Mouse (Mus musculus): ENCODE measurements at regions not wholly inside any gene's neighbourhood (a gene's known extent, or its start where the extent isn't known, plus 50 kb on each side); places are given as distances from the start of the nearest gene placed in this dataset.

DNA sequence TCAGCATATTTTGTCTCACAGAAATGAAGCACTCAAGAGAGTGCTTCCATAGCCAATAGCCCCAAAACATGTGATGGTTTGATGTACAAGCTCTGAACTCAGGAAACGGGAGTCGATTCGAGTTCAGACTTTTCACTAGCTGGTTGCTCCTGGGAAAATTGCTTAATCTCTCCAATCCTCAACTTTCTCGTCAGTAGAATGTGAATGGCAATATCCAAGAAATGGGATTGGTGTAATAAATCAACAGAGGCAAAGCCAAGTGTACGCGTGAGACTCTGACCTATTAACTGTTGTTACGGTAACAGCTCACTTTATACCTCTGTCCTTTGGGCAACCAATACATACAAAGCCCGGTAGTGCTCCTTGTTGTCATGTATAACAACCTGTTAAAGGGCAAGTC, 94.6 kb downstream of the Cog6 start:
- no peaks in the 10 kb centered on the region for H3K4me1 ChIP-seq (ENCODE audit: control insufficient read depth, insufficient read depth, low read length)
- H3K79me2 ChIP-seq (replicated peaks; ENCODE audit: control insufficient read depth, insufficient read depth, low read length), result no peaks in the 10 kb centered on the region
- H3K27me3 ChIP-seq (ENCODE audit: control insufficient read depth, insufficient read depth, low read length), result no peaks in the 10 kb centered on the region
- H3K36me3 ChIP-seq (ENCODE audit: control insufficient read depth, insufficient read depth, low read length), result no peaks in the 10 kb centered on the region
- 89% methylated on average over 8 of the region's 8 CpGs for WGBS
- H3K4me3 ChIP-seq, result no peak overlapping the region
- TF ChIP-seq EP300 (IDR thresholded peaks at IDR 0.05; ENCODE audit: insufficient read depth, low read depth, low read length) (no peak), POLR2A (IDR thresholded peaks at IDR 0.05; ENCODE audit: insufficient read depth, low read depth, low read length) (no peak), CTCF (IDR thresholded peaks at IDR 0.05) (no peak)
- H3K27ac ChIP-seq, result no peak overlapping the region
- no peak overlapping the region for H3K9ac ChIP-seq (ENCODE audit: low read depth, low read length)
- DNase-seq, result no peak
- intact Hi-C loops (cut with DNase I), result no loop called here

DNA sequence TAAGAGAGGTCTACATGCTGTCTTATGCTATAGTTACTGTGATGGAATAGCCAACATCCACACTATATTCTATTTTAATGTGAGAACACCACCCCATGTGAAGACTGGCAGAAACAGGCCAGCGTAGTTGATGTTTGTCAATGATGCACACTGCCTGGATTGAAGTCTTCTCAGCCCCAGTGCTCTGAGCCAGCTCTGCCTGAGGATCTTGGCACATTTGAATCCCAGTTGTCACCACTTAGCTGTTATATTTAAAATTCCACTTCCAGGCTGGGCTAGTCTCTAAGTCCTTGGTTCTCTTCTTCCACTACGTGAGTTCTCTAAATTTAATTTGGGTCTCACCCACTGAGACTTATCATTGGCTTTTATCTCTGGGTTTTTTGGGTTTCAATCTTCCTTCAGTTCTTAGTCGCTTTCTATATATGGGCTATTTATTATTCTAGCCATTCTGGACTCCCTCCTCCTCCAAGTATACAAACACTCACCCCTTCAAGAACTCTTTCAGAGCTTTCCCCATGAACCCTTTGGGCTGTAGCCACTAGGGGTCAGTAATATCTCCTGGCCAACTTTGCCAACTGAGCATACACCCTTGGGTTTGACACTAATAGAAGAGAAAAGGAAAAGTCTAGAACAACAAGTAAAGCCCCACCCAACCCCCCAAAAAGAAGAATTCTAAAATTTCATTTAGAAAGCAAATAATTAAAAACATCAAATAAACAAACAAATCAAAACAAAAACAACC, 110.0 kb downstream of the Cog6 start:
- no peaks in the 10 kb centered on the region for H3K36me3 ChIP-seq (ENCODE audit: control insufficient read depth, insufficient read depth, low read length)
- no peak overlapping the region for H3K4me3 ChIP-seq
- H3K4me1 ChIP-seq (ENCODE audit: control insufficient read depth, insufficient read depth, low read length), result no peaks in the 10 kb centered on the region
- 58% methylated on average over 3 of the region's 3 CpGs for WGBS
- no peaks in the 10 kb centered on the region for H3K79me2 ChIP-seq (replicated peaks; ENCODE audit: control insufficient read depth, insufficient read depth, low read length)
- H3K27ac ChIP-seq, result no peak overlapping the region
- H3K27me3 ChIP-seq (ENCODE audit: control insufficient read depth, insufficient read depth, low read length), result no peaks in the 10 kb centered on the region; the same call in 1 of the 2 replicates
- intact Hi-C loops (cut with DNase I), result loop anchor here (5.0 kb wide), 1 partner anchor 70 kb away; no protein-coding TSS in a partner anchor
- no peak overlapping the region for H3K9ac ChIP-seq (ENCODE audit: low read depth, low read length)
- DNase-seq, result no peak
- TF ChIP-seq POLR2A (IDR thresholded peaks at IDR 0.05; ENCODE audit: insufficient read depth, low read depth, low read length), result no peak
- TF ChIP-seq CTCF (IDR thresholded peaks at IDR 0.05), result peak; percentile 73
- TF ChIP-seq EP300 (IDR thresholded peaks at IDR 0.05; ENCODE audit: insufficient read depth, low read depth, low read length), result no peak

DNA sequence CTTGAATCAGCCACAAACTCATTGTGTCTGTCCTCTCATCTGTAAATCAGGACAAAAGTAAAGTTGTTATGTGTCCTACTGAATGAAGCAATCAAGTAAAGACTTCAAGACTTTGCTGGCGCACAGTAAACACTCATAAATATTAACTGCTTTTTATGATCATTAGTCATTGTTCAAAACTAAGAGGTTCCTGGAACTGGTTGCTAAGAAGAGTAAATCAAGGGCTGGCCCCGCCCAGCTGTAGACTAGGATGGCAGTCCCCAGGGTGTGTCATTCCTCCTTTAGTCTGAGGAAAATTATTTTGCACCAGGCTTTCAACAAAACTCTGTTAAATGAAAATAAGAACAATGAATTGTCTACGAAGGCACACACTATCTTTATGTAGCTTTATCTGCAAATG, 113.0 kb downstream of the Cog6 start:
- Histone ChIP-seq H3K9ac (ENCODE audit: low read depth, low read length) (no peak overlapping the region), H3K36me3 (ENCODE audit: control insufficient read depth, insufficient read depth, low read length) (no peaks in the 10 kb centered on the region), H3K27me3 (ENCODE audit: control insufficient read depth, insufficient read depth, low read length) (no peaks in the 10 kb centered on the region), H3K4me3 (no peak overlapping the region), H3K27ac (no peak overlapping the region), H3K79me2 (replicated peaks; ENCODE audit: control insufficient read depth, insufficient read depth, low read length) (no peaks in the 10 kb centered on the region), H3K4me1 (ENCODE audit: control insufficient read depth, insufficient read depth, low read length) (no peaks in the 10 kb centered on the region)
- DNase-seq, result no peak
- 90% methylated on average over 3 of the region's 3 CpGs for WGBS
- intact Hi-C loops (cut with DNase I), result no loop called here
- TF ChIP-seq POLR2A (IDR thresholded peaks at IDR 0.05; ENCODE audit: insufficient read depth, low read depth, low read length) (no peak), EP300 (IDR thresholded peaks at IDR 0.05; ENCODE audit: insufficient read depth, low read depth, low read length) (no peak), CTCF (IDR thresholded peaks at IDR 0.05) (no peak)

DNA sequence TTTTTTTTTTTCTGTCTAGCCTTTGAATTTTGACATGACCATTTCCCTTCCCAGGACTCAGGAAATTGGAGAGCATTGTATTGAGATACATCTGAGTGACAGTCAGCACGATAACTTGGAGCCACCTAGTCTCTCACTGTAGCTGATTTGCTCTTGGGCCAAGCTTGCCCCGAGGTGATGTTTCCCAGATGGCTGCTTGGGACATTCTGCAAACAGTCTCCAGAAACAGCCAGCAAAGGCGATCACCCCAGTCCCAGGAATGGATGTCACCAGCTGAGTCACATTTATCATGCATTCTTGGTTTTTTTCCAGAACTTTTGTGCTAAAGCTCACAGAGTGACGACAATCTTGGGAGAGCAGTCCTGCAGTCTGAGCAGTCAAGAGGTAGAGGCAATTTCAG, 119.4 kb downstream of the Cog6 start:
- 7% methylated on average over 4 of the region's 4 CpGs for WGBS
- Histone ChIP-seq H3K4me1 (ENCODE audit: control insufficient read depth, insufficient read depth, low read length) (peaks cover 7% of the 10 kb centered on the region), H3K79me2 (replicated peaks; ENCODE audit: control insufficient read depth, insufficient read depth, low read length) (no peaks in the 10 kb centered on the region), H3K9ac (ENCODE audit: low read depth, low read length) (no peak overlapping the region), H3K27ac (no peak overlapping the region), H3K36me3 (ENCODE audit: control insufficient read depth, insufficient read depth, low read length) (no peaks in the 10 kb centered on the region), H3K4me3 (no peak overlapping the region), H3K27me3 (ENCODE audit: control insufficient read depth, insufficient read depth, low read length) (no peaks in the 10 kb centered on the region)
- DNase-seq, result peak; percentile 40 to 65
- intact Hi-C loops (cut with DNase I), result no loop called here
- TF ChIP-seq EP300 (IDR thresholded peaks at IDR 0.05; ENCODE audit: insufficient read depth, low read depth, low read length), result peak; percentile 37; the same call in 1 of the 2 replicates
- no peak for TF ChIP-seq POLR2A (IDR thresholded peaks at IDR 0.05; ENCODE audit: insufficient read depth, low read depth, low read length)
- TF ChIP-seq CTCF (IDR thresholded peaks at IDR 0.05), result no peak

DNA sequence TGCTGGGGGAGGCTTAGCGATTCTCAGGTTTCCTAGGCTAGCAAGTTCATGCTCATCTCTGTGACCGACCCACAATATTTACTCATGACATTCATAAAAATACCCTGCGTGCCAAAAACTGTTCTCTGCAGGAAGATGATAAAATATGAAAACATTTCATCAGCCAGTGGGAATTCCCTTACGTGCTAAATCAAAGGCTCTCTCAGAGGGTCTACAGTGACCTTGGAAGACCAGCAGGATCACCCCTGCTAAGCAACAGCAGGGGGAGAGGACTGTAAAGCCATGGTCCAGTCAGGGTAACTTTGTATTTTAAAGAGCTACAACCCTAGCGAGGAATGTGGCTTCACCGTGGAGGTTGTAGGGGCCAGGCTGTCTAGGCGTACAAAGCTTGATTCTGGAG, 120.6 kb downstream of the Cog6 start:
- no peak overlapping the region for H3K27ac ChIP-seq
- no peak overlapping the region for H3K4me3 ChIP-seq
- no peaks in the 10 kb centered on the region for H3K36me3 ChIP-seq (ENCODE audit: control insufficient read depth, insufficient read depth, low read length)
- intact Hi-C loops (cut with DNase I), result no loop called here
- H3K27me3 ChIP-seq (ENCODE audit: control insufficient read depth, insufficient read depth, low read length), result no peaks in the 10 kb centered on the region
- H3K79me2 ChIP-seq (replicated peaks; ENCODE audit: control insufficient read depth, insufficient read depth, low read length), result no peaks in the 10 kb centered on the region
- H3K9ac ChIP-seq (ENCODE audit: low read depth, low read length), result no peak overlapping the region
- WGBS, result 52% methylated on average over 7 of the region's 7 CpGs
- no peak for DNase-seq
- peaks cover 7% of the 10 kb centered on the region for H3K4me1 ChIP-seq (ENCODE audit: control insufficient read depth, insufficient read depth, low read length)
- no peak for TF ChIP-seq POLR2A (IDR thresholded peaks at IDR 0.05; ENCODE audit: insufficient read depth, low read depth, low read length)

DNA sequence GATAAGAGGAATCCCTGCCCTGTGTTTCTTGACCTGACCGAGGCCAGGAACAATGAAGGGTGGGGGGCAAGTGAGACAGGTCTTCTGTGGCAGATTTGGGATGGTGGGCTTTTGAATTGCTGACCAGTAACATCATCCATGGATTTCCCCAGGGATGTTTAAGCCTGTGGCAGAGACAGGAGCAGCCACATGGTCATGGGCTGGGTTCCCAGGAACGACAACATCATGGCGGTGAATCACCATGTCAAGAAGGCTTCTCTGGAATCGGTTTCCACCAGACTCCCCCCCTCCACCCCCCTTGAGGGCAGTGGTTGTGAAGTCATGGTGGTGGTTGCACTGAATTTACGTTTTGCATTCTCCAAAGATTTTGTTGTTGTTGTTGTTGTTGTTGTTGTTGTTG, 121.3 kb downstream of the Cog6 start:
- TF ChIP-seq CTCF (IDR thresholded peaks at IDR 0.05), result no peak
- no peak for TF ChIP-seq EP300 (IDR thresholded peaks at IDR 0.05; ENCODE audit: insufficient read depth, low read depth, low read length)
- no peak for TF ChIP-seq POLR2A (IDR thresholded peaks at IDR 0.05; ENCODE audit: insufficient read depth, low read depth, low read length)
- H3K79me2 ChIP-seq (replicated peaks; ENCODE audit: control insufficient read depth, insufficient read depth, low read length), result no peaks in the 10 kb centered on the region
- no peak overlapping the region for H3K27ac ChIP-seq
- H3K36me3 ChIP-seq (ENCODE audit: control insufficient read depth, insufficient read depth, low read length), result no peaks in the 10 kb centered on the region
- H3K4me3 ChIP-seq, result no peak overlapping the region
- H3K4me1 ChIP-seq (ENCODE audit: control insufficient read depth, insufficient read depth, low read length), result peaks cover 7% of the 10 kb centered on the region
- DNase-seq, result no peak
- WGBS, result 74% methylated on average over 5 of the region's 5 CpGs
- H3K9ac ChIP-seq (ENCODE audit: low read depth, low read length), result no peak overlapping the region
- no peaks in the 10 kb centered on the region for H3K27me3 ChIP-seq (ENCODE audit: control insufficient read depth, insufficient read depth, low read length)
- intact Hi-C loops (cut with DNase I), result no loop called here
